Mouse (Mus musculus): Measurements from ENCODE around the gene Ndufs2. TPM values are rescaled to one million over a fixed set of nuclear protein-coding genes. Genes with fewer than 3 reads are reported as not detected.
A peak's percentile ranks its signal among the peaks of the same experiment; 100 is the strongest.

Ndufs2 gene
- total and polyA plus RNA-seq, 2 experiments, result 174 to 272 TPM

GRCm38 (mm10) chr1:171195046-171195822, 56.0 kb downstream of the Ndufs2 start:
- Histone ChIP-seq H3K27me3 (ENCODE audit: control insufficient read depth, insufficient read depth, low read length) (no peaks in the 10 kb centered on the region), H3K4me1 (ENCODE audit: control insufficient read depth, insufficient read depth, low read length) (peaks cover 2% of the 10 kb centered on the region; the same call in 1 of the 2 replicates), H3K79me2 (ENCODE audit: control insufficient read depth, insufficient read depth, low read length) (peaks cover 2% of the 10 kb centered on the region; the same call in 1 of the 2 replicates), H3K9ac (ENCODE audit: low read depth, low read length) (peak overlapping the region; percentile 64; the same call in 1 of the 2 replicates), H3K27ac (replicated peaks; ENCODE audit: insufficient read depth, low read depth, low read length) (no peak overlapping the region), H3K4me3 (ENCODE audit: insufficient read depth, low read depth, low read length) (peak overlapping the region; percentile 59; the same call in 1 of the 2 replicates), H3K36me3 (ENCODE audit: control insufficient read depth, insufficient read depth, low read length) (no peaks in the 10 kb centered on the region)
- DNase-seq (ENCODE audit: extremely low read depth, low read depth, low spot score), result no peak
- WGBS, result 26% methylated on average over 20 of the region's 20 CpGs
- no peak for TF ChIP-seq CTCF (IDR thresholded peaks at IDR 0.05; ENCODE audit: low read depth, low read length)
- no peak for TF ChIP-seq POLR2A (IDR thresholded peaks at IDR 0.05; ENCODE audit: extremely low read depth, insufficient read depth, low read length)

- Histone ChIP-seq H3K36me3 (ENCODE audit: control insufficient read depth, insufficient read depth, low read length) (no peaks in the 10 kb centered on the region), H3K79me2 (ENCODE audit: control insufficient read depth, insufficient read depth, low read length) (peaks cover 2% of the 10 kb centered on the region; the same call in 1 of the 2 replicates), H3K4me3 (ENCODE audit: insufficient read depth, low read depth, low read length) (no peak overlapping the region), H3K4me1 (ENCODE audit: control insufficient read depth, insufficient read depth, low read length) (peaks cover 2% of the 10 kb centered on the region; the same call in 1 of the 2 replicates), H3K27me3 (ENCODE audit: control insufficient read depth, insufficient read depth, low read length) (no peaks in the 10 kb centered on the region), H3K27ac (replicated peaks; ENCODE audit: insufficient read depth, low read depth, low read length) (no peak overlapping the region), H3K9ac (ENCODE audit: low read depth, low read length) (no peak overlapping the region)
- TF ChIP-seq POLR2A (IDR thresholded peaks at IDR 0.05; ENCODE audit: extremely low read depth, insufficient read depth, low read length) (no peak), CTCF (IDR thresholded peaks at IDR 0.05; ENCODE audit: low read depth, low read length) (no peak)
- DNase-seq (ENCODE audit: extremely low read depth, low read depth, low spot score), result no peak
- 74% methylated on average over 11 of the region's 11 CpGs for WGBS
These were observed 57.0 kb downstream of the Ndufs2 start for GRCm38 (mm10) chr1:171193911-171194830.

- H3K79me2 ChIP-seq (ENCODE audit: control insufficient read depth, insufficient read depth, low read length), result peaks cover 2% of the 10 kb centered on the region; the same call in 1 of the 2 replicates
- no peaks in the 10 kb centered on the region for H3K36me3 ChIP-seq (ENCODE audit: control insufficient read depth, insufficient read depth, low read length)
- 61% methylated on average over 18 of the region's 18 CpGs for WGBS
- TF ChIP-seq CTCF (IDR thresholded peaks at IDR 0.05; ENCODE audit: low read depth, low read length), result no peak
- TF ChIP-seq POLR2A (IDR thresholded peaks at IDR 0.05; ENCODE audit: extremely low read depth, insufficient read depth, low read length), result no peak
- H3K4me3 ChIP-seq (ENCODE audit: insufficient read depth, low read depth, low read length), result no peak overlapping the region
- no peaks in the 10 kb centered on the region for H3K27me3 ChIP-seq (ENCODE audit: control insufficient read depth, insufficient read depth, low read length)
- DNase-seq (ENCODE audit: extremely low read depth, low read depth, low spot score), result no peak
- H3K4me1 ChIP-seq (ENCODE audit: control insufficient read depth, insufficient read depth, low read length), result peaks cover 2% of the 10 kb centered on the region; the same call in 1 of the 2 replicates
- H3K27ac ChIP-seq (replicated peaks; ENCODE audit: insufficient read depth, low read depth, low read length), result no peak overlapping the region
- no peak overlapping the region for H3K9ac ChIP-seq (ENCODE audit: low read depth, low read length)
These were observed 57.9 kb downstream of the Ndufs2 start for GRCm38 (mm10) chr1:171193093-171193840.

DNA sequence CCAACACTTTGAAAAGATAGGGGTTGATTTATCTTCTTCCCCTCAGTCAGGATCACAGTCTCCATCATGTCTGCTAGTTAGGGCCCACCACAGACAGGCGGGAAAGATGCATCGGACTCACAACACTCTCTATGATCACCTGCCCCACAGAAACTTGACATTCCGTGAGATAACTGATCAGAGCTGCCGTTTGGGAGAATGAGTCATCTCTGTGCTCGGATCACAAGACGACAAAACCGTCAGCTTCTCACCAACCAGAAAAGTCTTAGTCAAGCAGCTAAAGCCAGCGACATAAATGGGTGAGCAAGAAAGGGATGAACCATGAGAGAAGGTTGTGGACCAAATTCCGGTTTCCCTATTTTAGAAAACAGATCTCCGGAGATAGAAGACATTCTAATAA, 58.9 kb downstream of the Ndufs2 start:
- Histone ChIP-seq H3K27me3 (ENCODE audit: control insufficient read depth, insufficient read depth, low read length) (no peaks in the 10 kb centered on the region), H3K9ac (ENCODE audit: low read depth, low read length) (no peak overlapping the region), H3K4me1 (ENCODE audit: control insufficient read depth, insufficient read depth, low read length) (peaks cover 2% of the 10 kb centered on the region; the same call in 1 of the 2 replicates), H3K36me3 (ENCODE audit: control insufficient read depth, insufficient read depth, low read length) (no peaks in the 10 kb centered on the region), H3K79me2 (ENCODE audit: control insufficient read depth, insufficient read depth, low read length) (peaks cover 2% of the 10 kb centered on the region; the same call in 1 of the 2 replicates), H3K27ac (replicated peaks; ENCODE audit: insufficient read depth, low read depth, low read length) (no peak overlapping the region), H3K4me3 (ENCODE audit: insufficient read depth, low read depth, low read length) (no peak overlapping the region)
- WGBS, result 84% methylated on average over 10 of the region's 10 CpGs
- TF ChIP-seq CTCF (IDR thresholded peaks at IDR 0.05; ENCODE audit: low read depth, low read length), result no peak
- TF ChIP-seq POLR2A (IDR thresholded peaks at IDR 0.05; ENCODE audit: extremely low read depth, insufficient read depth, low read length), result no peak
- DNase-seq (ENCODE audit: extremely low read depth, low read depth, low spot score), result no peak

- Histone ChIP-seq H3K9ac (ENCODE audit: low read depth, low read length) (no peak overlapping the region), H3K4me1 (ENCODE audit: control insufficient read depth, insufficient read depth, low read length) (no peaks in the 10 kb centered on the region), H3K4me3 (ENCODE audit: insufficient read depth, low read depth, low read length) (no peak overlapping the region), H3K27me3 (ENCODE audit: control insufficient read depth, insufficient read depth, low read length) (no peaks in the 10 kb centered on the region), H3K27ac (replicated peaks; ENCODE audit: insufficient read depth, low read depth, low read length) (no peak overlapping the region), H3K36me3 (ENCODE audit: control insufficient read depth, insufficient read depth, low read length) (no peaks in the 10 kb centered on the region), H3K79me2 (ENCODE audit: control insufficient read depth, insufficient read depth, low read length) (peaks cover under 1% of the 10 kb centered on the region; the same call in 1 of the 2 replicates)
- TF ChIP-seq POLR2A (IDR thresholded peaks at IDR 0.05; ENCODE audit: extremely low read depth, insufficient read depth, low read length), result no peak
- TF ChIP-seq CTCF (IDR thresholded peaks at IDR 0.05; ENCODE audit: low read depth, low read length), result no peak
- no peak for DNase-seq (ENCODE audit: extremely low read depth, low read depth, low spot score)
- WGBS, result 99% methylated on average over 9 of the region's 9 CpGs
These were observed 60.4 kb downstream of the Ndufs2 start for GRCm38 (mm10) chr1:171190832-171191231.

Data from liver, adult 2 months (tissue).